Mouse (Mus musculus): ENCODE measurements at regions not wholly inside any gene's neighbourhood (a gene's known extent, or its start where the extent isn't known, plus 50 kb on each side); places are given as distances from the start of the nearest gene placed in this dataset.
"Not testable (repeated sequence)": the region's sequence is repeated elsewhere in the genome, so short reads cannot be mapped to it uniquely, and the experiment has no call there.

DNA sequence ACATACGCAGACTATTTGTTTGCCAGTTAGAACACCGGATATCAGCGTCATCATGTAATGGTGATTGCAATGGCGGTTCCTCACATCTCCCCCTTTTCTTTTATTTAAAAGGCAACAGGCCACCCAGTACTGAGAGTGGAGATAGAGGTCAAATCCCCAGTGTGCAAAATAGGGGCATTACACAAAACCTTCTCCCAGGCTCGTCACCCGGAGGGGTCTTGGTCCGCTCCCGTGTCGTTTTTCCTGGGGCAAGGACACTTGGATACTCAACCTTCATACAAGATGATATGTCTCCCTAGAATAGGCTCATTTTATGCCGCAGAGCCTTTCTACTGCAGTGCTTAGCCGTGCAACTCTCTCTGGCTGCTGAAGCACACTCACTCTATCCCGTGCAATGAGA is 94.6 kb upstream of the Spin2g start:
- DNase-seq = not testable (repeated sequence)

DNA sequence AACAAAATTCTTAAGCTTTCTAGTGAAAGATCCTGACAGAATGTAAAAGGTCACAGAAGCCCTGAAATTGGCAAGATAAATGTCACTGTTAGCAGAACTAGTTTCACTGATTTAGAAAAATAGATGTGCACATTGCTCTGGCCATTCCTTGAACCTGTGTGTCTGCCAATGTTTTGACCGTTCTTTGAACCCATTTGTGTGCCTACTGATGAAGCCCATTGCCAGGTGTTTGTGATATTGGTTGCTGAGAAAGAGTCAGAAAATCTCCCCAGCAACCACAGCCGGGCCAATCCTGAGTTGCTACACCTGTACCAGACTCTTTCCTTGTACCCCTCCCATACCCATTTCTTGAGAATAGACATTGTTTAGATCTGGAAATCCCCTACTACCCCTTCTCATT is 86.6 kb upstream of the Spin2g start:
- DNase-seq = peak in 1 of 2 experiments; percentile 3

DNA sequence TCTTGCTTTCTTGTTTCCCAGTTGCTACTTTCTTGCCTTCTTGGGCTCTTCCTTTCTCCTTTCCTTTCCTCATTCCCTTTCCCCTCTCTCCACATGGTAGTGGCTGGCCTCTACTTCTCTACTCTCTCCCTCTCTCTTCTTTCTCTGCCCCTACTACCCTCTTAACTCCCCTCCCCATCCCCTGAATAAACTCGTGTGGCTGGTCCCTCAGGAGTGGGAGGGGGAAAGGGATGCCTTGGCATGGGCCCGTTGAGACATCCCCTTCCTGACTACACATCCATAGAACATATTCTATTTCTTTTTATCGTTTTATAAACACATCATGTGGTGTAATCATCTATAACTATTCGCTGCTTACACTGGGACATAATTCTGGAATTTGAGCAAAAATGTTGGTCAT is 79.2 kb upstream of the Spin2g start:
- DNase-seq = not testable (repeated sequence)

DNA sequence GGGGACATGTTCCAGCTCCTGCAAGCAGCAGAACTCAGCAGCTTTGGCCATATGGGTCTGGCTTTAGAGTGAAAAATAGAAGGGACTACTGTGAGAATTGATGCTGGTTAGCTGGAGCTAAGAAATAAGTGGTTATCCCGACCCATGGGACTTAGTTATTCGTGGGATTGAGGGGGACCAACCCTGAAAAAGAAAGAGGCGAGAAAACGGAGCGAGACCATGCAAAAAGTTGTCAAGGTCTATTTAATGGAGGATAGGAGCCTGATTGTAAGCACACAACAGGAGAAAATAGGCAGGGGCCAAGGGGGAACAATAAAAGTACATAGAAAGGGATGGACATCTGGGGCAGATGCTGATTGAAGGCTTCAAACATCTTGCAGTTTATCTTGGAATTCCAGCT is 75.6 kb upstream of the Spin2g start:
- not testable (repeated sequence) for DNase-seq

Measured in cerebellum, postnatal 36 days (tissue).